Mouse (Mus musculus): ENCODE measurements around the gene Adam11. TPM values are rescaled to one million over a fixed set of nuclear protein-coding genes. Genes with fewer than 3 reads are reported as not detected.

Adam11 gene
- polyA plus RNA-seq, 1 experiment from 2014 or later: 7.3 TPM

DNA sequence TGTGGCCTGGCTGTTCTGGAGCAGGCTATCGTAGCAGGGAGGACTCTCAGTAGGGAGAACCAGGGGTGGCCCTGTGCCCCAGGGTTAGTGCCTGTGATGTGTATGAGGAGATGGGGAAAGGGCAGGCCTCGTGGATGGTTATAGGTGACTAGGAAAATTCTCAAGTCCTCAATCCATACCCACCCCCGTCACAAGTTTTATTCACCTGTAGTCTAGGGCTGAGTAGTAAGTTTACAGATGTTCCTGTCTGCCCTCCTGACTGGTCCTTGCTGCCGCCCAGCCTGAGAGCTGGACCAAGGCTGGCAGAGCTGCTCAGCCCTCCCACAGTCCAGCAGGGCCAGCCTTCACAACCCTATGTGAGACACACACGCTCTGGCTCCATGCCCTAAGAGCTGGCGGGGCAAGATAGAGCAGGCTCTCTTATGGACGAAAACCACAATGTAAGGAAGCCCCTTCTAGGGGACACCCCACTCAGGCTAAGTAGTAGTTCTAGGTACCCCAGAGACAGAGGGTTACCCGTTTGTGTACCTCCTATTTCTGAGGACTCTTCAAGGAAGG lies 17.9 kb downstream of the Adam11 start:
- H3K4me1 ChIP-seq (ENCODE audit: control insufficient read depth in 2 of 2, insufficient read depth in 2 of 2, low read length in 2 of 2): peaks cover 54 to 60% of the 10 kb centered on the region in 2 experiments
- H3K4me2 ChIP-seq (ENCODE audit: low read length): no peak overlapping the region
- H3K27ac ChIP-seq (replicated peaks in 1 of 2; ENCODE audit: control insufficient read depth in 1 of 2, insufficient read depth in 1 of 2, low read depth in 2 of 2, low read length in 2 of 2): peak overlapping the region in 1 of 2 experiments; percentile 41; a peak in 1 of 4 replicates
- H3K9ac ChIP-seq (ENCODE audit: low read length): no peak overlapping the region
- no peaks in the 10 kb centered on the region for H3K9me3 ChIP-seq (ENCODE audit: control insufficient read depth, low read length)
- 75% methylated on average over 8 of the region's 8 CpGs for WGBS
- no peaks in the 10 kb centered on the region for H3K27me3 ChIP-seq (ENCODE audit: control insufficient read depth, insufficient read depth, low read length)
- peaks cover 8% of the 10 kb centered on the region; the same call in 1 of the 2 replicates for H3K36me3 ChIP-seq (ENCODE audit: control insufficient read depth, insufficient read depth, low read length)
- ATAC-seq (ENCODE audit: insufficient number of reproducible peaks, insufficient read depth, low FRiP score, low read depth): no peak
- no peak overlapping the region for H3K4me3 ChIP-seq (ENCODE audit: control insufficient read depth in 1 of 2, insufficient read depth in 1 of 2, low read depth in 1 of 2, low read length in 2 of 2)

DNA sequence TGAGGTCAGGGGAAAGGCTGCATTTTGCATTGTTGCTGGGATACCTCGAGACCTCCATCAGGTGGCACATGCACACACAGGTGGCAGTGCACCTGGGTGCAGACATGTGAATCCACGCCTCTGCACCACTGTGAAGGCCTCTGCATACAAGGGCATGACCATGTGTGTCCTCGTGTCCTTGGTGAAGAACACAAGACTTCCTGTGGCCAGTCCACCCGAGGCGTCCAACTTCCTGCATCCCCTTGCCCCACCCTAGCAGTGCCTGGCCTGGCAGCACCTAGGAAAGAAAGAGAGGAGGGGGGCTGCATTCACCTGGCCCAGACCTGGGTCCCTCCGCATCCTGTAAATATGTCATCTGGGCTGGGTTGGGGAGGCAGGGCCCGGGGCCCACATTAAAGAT lies 18.6 kb downstream of the Adam11 start:
- no peak overlapping the region for H3K4me3 ChIP-seq (ENCODE audit: control insufficient read depth in 1 of 2, insufficient read depth in 1 of 2, low read depth in 1 of 2, low read length in 2 of 2)
- H3K36me3 ChIP-seq (ENCODE audit: control insufficient read depth, insufficient read depth, low read length): peaks cover 8% of the 10 kb centered on the region; the same call in 1 of the 2 replicates
- no peaks in the 10 kb centered on the region for H3K9me3 ChIP-seq (ENCODE audit: control insufficient read depth, low read length)
- H3K4me1 ChIP-seq (ENCODE audit: control insufficient read depth in 2 of 2, insufficient read depth in 2 of 2, low read length in 2 of 2): peaks cover 59 to 66% of the 10 kb centered on the region in 2 experiments
- ATAC-seq (ENCODE audit: insufficient number of reproducible peaks, insufficient read depth, low FRiP score, low read depth): no peak
- WGBS: 57% methylated on average over 7 of the region's 7 CpGs
- peak overlapping the region in 1 of 2 experiments; percentile 41; a peak in 1 of 4 replicates for H3K27ac ChIP-seq (replicated peaks in 1 of 2; ENCODE audit: control insufficient read depth in 1 of 2, insufficient read depth in 1 of 2, low read depth in 2 of 2, low read length in 2 of 2)
- H3K27me3 ChIP-seq (ENCODE audit: control insufficient read depth, insufficient read depth, low read length): no peaks in the 10 kb centered on the region
- H3K4me2 ChIP-seq (ENCODE audit: low read length): peak overlapping the region; percentile 17; the same call in 1 of the 2 replicates
- H3K9ac ChIP-seq (ENCODE audit: low read length): no peak overlapping the region; the same call in 1 of the 2 replicates

DNA sequence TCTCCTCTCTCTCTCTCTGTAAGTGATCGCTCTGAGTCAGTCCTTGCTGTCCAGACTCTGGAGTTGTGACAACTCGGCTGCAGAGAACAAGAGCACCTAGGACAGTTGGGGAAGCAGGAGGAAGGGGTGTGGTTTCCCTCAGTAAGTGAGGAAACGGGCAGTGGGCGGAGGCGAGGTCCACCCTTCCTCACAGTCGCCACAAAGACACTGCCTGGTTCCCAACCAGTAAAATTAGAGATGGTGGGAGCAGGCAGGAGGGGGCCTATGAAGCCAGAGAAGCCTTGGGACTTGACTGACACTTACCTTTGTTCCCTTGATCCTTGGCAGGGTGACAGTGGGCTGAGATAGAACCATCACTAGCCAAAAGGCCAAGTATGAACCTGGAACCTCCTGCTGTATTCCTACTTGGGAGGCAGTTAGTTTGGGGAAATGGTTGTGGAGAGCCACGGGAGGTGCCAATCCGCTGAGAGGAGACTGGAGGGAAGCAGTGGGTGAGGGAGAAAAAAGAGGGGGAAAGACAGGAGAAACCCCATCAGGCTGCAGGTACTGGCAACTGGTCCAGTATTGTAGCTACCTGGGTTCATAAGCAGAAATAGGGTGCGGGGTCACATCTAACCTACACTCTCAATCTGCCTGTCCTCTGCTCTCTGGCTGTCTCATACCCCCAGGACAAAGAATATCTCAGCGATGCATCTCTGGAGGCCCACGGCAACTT lies 19.2 kb downstream of the Adam11 start:
- 32% methylated on average over 11 of the region's 11 CpGs for WGBS
- peak overlapping the region; percentile 44; the same call in 1 of the 2 replicates for H3K9ac ChIP-seq (ENCODE audit: low read length)
- H3K27me3 ChIP-seq (ENCODE audit: control insufficient read depth, insufficient read depth, low read length): no peaks in the 10 kb centered on the region
- peaks cover 8% of the 10 kb centered on the region; the same call in 1 of the 2 replicates for H3K36me3 ChIP-seq (ENCODE audit: control insufficient read depth, insufficient read depth, low read length)
- peaks cover 60 to 64% of the 10 kb centered on the region in 2 experiments for H3K4me1 ChIP-seq (ENCODE audit: control insufficient read depth in 2 of 2, insufficient read depth in 2 of 2, low read length in 2 of 2)
- H3K4me3 ChIP-seq (ENCODE audit: control insufficient read depth in 1 of 2, insufficient read depth in 1 of 2, low read depth in 1 of 2, low read length in 2 of 2): no peak overlapping the region
- peak overlapping the region; percentile 17; the same call in 1 of the 2 replicates for H3K4me2 ChIP-seq (ENCODE audit: low read length)
- peak overlapping the region in 1 of 2 experiments; percentile 41; a peak in 3 of 4 replicates for H3K27ac ChIP-seq (replicated peaks in 1 of 2; ENCODE audit: control insufficient read depth in 1 of 2, insufficient read depth in 1 of 2, low read depth in 2 of 2, low read length in 2 of 2)
- no peak for ATAC-seq (ENCODE audit: insufficient number of reproducible peaks, insufficient read depth, low FRiP score, low read depth)
- no peaks in the 10 kb centered on the region for H3K9me3 ChIP-seq (ENCODE audit: control insufficient read depth, low read length)

DNA sequence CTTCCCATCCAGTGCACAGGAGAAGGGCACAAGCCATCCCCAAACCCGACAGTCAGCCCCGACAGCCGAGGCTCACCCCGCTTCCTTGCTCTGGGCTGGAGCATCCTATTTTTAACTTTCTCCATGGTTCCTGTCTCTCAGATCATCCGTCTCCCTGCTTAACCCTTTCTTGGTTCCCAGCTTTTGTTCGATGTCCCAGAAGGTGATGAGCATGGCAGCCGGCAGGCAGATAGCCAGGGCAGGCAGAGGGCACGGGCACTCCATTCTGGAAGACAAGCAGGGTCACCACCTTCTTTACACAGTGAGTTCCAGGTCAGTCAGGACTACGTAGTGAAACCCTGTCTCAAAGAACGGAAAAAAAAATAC lies 19.7 kb downstream of the Adam11 start:
- no peak overlapping the region for H3K4me3 ChIP-seq (ENCODE audit: control insufficient read depth in 1 of 2, insufficient read depth in 1 of 2, low read depth in 1 of 2, low read length in 2 of 2)
- H3K9me3 ChIP-seq (ENCODE audit: control insufficient read depth, low read length): no peaks in the 10 kb centered on the region
- peak overlapping the region; percentile 17; the same call in 1 of the 2 replicates for H3K4me2 ChIP-seq (ENCODE audit: low read length)
- no peaks in the 10 kb centered on the region for H3K27me3 ChIP-seq (ENCODE audit: control insufficient read depth, insufficient read depth, low read length)
- H3K27ac ChIP-seq (replicated peaks in 1 of 2; ENCODE audit: control insufficient read depth in 1 of 2, insufficient read depth in 1 of 2, low read depth in 2 of 2, low read length in 2 of 2): peak overlapping the region in 1 of 2 experiments; percentile 41; a peak in 1 of 4 replicates
- H3K4me1 ChIP-seq (ENCODE audit: control insufficient read depth in 2 of 2, insufficient read depth in 2 of 2, low read length in 2 of 2): peaks cover 60 to 64% of the 10 kb centered on the region in 2 experiments
- H3K9ac ChIP-seq (ENCODE audit: low read length): 0 out of 2 replicates have a peak overlapping the region, but pooled peaks have one; percentile 44
- 28% methylated on average over 10 of the region's 10 CpGs for WGBS
- no peak for ATAC-seq (ENCODE audit: insufficient number of reproducible peaks, insufficient read depth, low FRiP score, low read depth)
- peaks cover 8% of the 10 kb centered on the region; the same call in 1 of the 2 replicates for H3K36me3 ChIP-seq (ENCODE audit: control insufficient read depth, insufficient read depth, low read length)

DNA sequence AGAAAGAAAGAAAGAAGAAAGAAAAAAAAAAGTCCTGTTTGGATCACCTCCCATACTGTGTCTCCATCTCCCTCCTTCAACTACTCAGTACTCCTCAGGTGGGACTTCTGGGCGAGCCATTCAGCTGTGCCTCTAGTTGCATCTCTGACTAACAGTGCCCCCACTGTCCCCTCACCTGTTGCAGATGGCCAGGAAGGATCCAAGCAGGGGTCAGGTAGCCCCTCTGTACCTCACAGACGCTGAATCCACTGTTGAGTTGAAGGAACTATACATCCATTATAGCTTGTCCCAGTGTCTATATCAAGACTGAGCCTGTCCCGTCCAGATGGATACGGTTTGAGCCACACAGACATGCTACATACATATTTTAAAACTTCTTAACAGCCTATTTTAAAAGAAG lies 20.3 kb downstream of the Adam11 start:
- ATAC-seq (ENCODE audit: insufficient number of reproducible peaks, insufficient read depth, low FRiP score, low read depth): no peak
- no peak overlapping the region for H3K9ac ChIP-seq (ENCODE audit: low read length)
- H3K9me3 ChIP-seq (ENCODE audit: control insufficient read depth, low read length): no peaks in the 10 kb centered on the region
- no peaks in the 10 kb centered on the region for H3K27me3 ChIP-seq (ENCODE audit: control insufficient read depth, insufficient read depth, low read length)
- H3K4me3 ChIP-seq (ENCODE audit: control insufficient read depth in 1 of 2, insufficient read depth in 1 of 2, low read depth in 1 of 2, low read length in 2 of 2): no peak overlapping the region
- 88% methylated on average over 4 of the region's 4 CpGs for WGBS
- H3K27ac ChIP-seq (replicated peaks in 1 of 2; ENCODE audit: control insufficient read depth in 1 of 2, insufficient read depth in 1 of 2, low read depth in 2 of 2, low read length in 2 of 2): no peak overlapping the region
- peaks cover 8% of the 10 kb centered on the region; the same call in 1 of the 2 replicates for H3K36me3 ChIP-seq (ENCODE audit: control insufficient read depth, insufficient read depth, low read length)
- H3K4me2 ChIP-seq (ENCODE audit: low read length): no peak overlapping the region
- peaks cover 60 to 64% of the 10 kb centered on the region in 2 experiments for H3K4me1 ChIP-seq (ENCODE audit: control insufficient read depth in 2 of 2, insufficient read depth in 2 of 2, low read length in 2 of 2)

DNA sequence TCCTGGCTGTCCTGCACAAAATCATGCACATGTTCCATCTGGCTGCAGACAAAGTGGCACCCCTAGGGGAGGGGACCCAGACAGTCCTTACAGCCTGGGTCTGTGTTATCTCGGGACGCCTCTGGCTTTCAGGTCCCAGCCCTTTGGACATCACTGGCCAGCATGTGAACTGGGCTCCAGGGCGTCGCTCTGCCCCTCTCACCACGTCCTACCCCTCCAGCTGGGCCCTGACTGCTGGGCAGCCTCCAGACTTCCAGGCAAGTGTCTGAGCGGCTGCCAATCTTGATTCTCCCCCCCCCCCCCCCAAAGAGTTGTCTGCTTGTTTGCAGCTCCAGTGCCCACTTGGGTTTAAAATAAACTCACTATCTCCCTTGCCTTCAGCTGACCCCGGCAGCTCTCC lies 22.2 kb downstream of the Adam11 start:
- Histone ChIP-seq H3K4me3 (ENCODE audit: control insufficient read depth in 1 of 2, insufficient read depth in 1 of 2, low read depth in 1 of 2, low read length in 2 of 2) (no peak overlapping the region), H3K9me3 (ENCODE audit: control insufficient read depth, low read length) (no peaks in the 10 kb centered on the region), H3K9ac (ENCODE audit: low read length) (peak overlapping the region; percentile 45; the same call in 1 of the 2 replicates), H3K4me2 (ENCODE audit: low read length) (peak overlapping the region; percentile 41), H3K4me1 (ENCODE audit: control insufficient read depth in 2 of 2, insufficient read depth in 2 of 2, low read length in 2 of 2) (peaks cover 54 to 63% of the 10 kb centered on the region in 2 experiments), H3K27me3 (ENCODE audit: control insufficient read depth, insufficient read depth, low read length) (no peaks in the 10 kb centered on the region), H3K36me3 (ENCODE audit: control insufficient read depth, insufficient read depth, low read length) (no peaks in the 10 kb centered on the region), H3K27ac (replicated peaks in 1 of 2; ENCODE audit: control insufficient read depth in 1 of 2, insufficient read depth in 1 of 2, low read depth in 2 of 2, low read length in 2 of 2) (peak overlapping the region; percentile 86 to 88)
- 13% methylated on average over 6 of the region's 7 CpGs for WGBS
- peak; percentile 49; the same call in 1 of the 2 replicates for ATAC-seq (ENCODE audit: insufficient number of reproducible peaks, insufficient read depth, low FRiP score, low read depth)

DNA sequence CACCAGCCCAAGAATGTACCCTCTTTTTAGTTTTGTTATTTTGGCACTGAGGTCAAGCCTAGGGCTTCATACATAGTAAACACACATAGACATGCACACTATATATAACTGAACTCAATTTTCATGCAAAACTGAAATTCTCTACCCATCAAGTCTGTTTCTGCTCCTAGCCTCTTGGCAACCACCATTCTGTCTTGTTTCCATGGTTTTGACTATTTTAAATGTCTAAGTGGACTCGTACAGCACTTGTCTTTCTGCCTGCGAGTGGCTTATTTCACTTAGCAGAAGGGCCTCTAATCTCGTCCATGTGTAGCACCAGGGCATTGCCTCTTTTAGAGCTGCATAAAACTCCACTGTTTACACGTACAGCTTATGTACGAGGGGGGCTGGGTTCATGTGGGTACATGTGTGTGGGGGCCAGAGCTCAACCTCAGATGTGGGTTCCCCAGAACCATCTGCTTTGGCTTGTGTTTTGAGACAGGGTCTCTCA lies 26.5 kb downstream of the Adam11 start:
- ATAC-seq (ENCODE audit: insufficient number of reproducible peaks, insufficient read depth, low FRiP score, low read depth): no peak
- H3K27ac ChIP-seq (replicated peaks in 1 of 2; ENCODE audit: control insufficient read depth in 1 of 2, insufficient read depth in 1 of 2, low read depth in 2 of 2, low read length in 2 of 2): peak overlapping the region; percentile 14 to 29; a peak in 1 of 4 replicates
- 37% methylated on average over 5 of the region's 5 CpGs for WGBS

More for the DNA sequence above, 26.5 kb downstream of the Adam11 start:
- Histone ChIP-seq H3K4me3 (ENCODE audit: control insufficient read depth in 1 of 2, insufficient read depth in 1 of 2, low read depth in 1 of 2, low read length in 2 of 2) (no peak overlapping the region), H3K9ac (ENCODE audit: low read length) (no peak overlapping the region), H3K36me3 (ENCODE audit: control insufficient read depth, insufficient read depth, low read length) (no peaks in the 10 kb centered on the region), H3K27me3 (ENCODE audit: control insufficient read depth, insufficient read depth, low read length) (no peaks in the 10 kb centered on the region), H3K4me1 (ENCODE audit: control insufficient read depth in 2 of 2, insufficient read depth in 2 of 2, low read length in 2 of 2) (peaks cover 38 to 61% of the 10 kb centered on the region in 2 experiments), H3K9me3 (ENCODE audit: control insufficient read depth, low read length) (no peaks in the 10 kb centered on the region), H3K4me2 (ENCODE audit: low read length) (no peak overlapping the region)

Measured in heart, embryonic 14.5 days (tissue).